Mouse (Mus musculus) pancreas, adult 10 weeks (tissue): ENCODE results near the gene Serpinb6d. TPM values are rescaled to one million over a fixed set of nuclear protein-coding genes. Genes with fewer than 3 reads are reported as not detected.

Source experiments
- polyA plus RNA-seq: library from polyadenylated mRNA; stranded (reverse); fragments of 350-450 nt; fragmentation: Illumina TruSeq; extraction: RNeasy Lipid Tissue Mini Kit (QIAGEN cat#74804); gene quantifications from one replicate; pipeline ENCODE4 v1.2.3, GENCODE M21; 2015; ENCODE audit warnings: low read depth, low replicate concordance; ENCODE audit not compliant: insufficient read depth

Gene Serpinb6d
- not detected for polyA plus RNA-seq

GRCm38 (mm10) chr13:33661105-33661504 is at the start of gene Serpinb6d:
Gene Serpinb6d, plus strand, starts transcription at chr13:33661405.

Other genes with a start within 250 kb of the Serpinb6d start
- not detected for gene Serpinb9g, start 176.6 kb upstream of the Serpinb6d start, polyA plus RNA-seq
- gene Serpinb6e, start 182.0 kb downstream of the Serpinb6d start, polyA plus RNA-seq: not detected
- gene Serpinb6c, start 244.3 kb downstream of the Serpinb6d start, polyA plus RNA-seq: not detected